Mouse (Mus musculus) hindbrain, embryonic 16.5 days (tissue): Measurements from ENCODE around the gene Zfp472. TPM values are rescaled to one million over a fixed set of nuclear protein-coding genes. Genes with fewer than 3 reads are reported as not detected.
A peak's percentile ranks its signal among the peaks of the same experiment; 100 is the strongest.

Experiments used
- ATAC-seq: fragments of 200-750 bp; cut with Nextera tagmentation; 2 replicates; pipeline ENCODE4 v1.8.0; 2017; ENCODE audit warnings: moderate TSS enrichment, moderate library complexity
- H3K27ac ChIP-seq: fragments of 300-500 bp; sonication (generic); 2 replicates; pipeline ENCODE4 v1.5.1; 2014; ENCODE audit warnings: low read depth, mild to moderate bottlenecking, control low read depth, low read length, moderate library complexity
- H3K27me3 ChIP-seq: fragments of 300-500 bp; sonication (generic); replicated peaks from 2 replicates; pipeline ENCODE4 v1.6.1; 2014; ENCODE audit warnings: low read length; ENCODE audit not compliant: control insufficient read depth, insufficient read depth
- H3K36me3 ChIP-seq: fragments of 300-500 bp; sonication (generic); 2 replicates; pipeline ENCODE4 v1.6.1; 2014; ENCODE audit warnings: mild to moderate bottlenecking, low read length, moderate library complexity, mixed read lengths; ENCODE audit not compliant: control insufficient read depth, insufficient read depth
- H3K4me1 ChIP-seq: fragments of 300-500 bp; sonication (generic); 2 replicates; pipeline ENCODE4 v1.6.1; 2014; ENCODE audit warnings: low read depth, low read length; ENCODE audit not compliant: control insufficient read depth, insufficient read depth
- H3K4me2 ChIP-seq: fragments of 300-500 bp; sonication (generic); 2 replicates; pipeline ENCODE4 v1.6.1; 2014; ENCODE audit warnings: mild to moderate bottlenecking, low read length, control low read depth, moderate library complexity
- H3K4me3 ChIP-seq: fragments of 300-500 bp; sonication (generic); 2 replicates; pipeline ENCODE4 v1.5.1; 2014; ENCODE audit warnings: mild to moderate bottlenecking, low read length, control low read depth, moderate library complexity
- H3K9ac ChIP-seq: fragments of 300-500 bp; sonication (generic); 2 replicates; pipeline ENCODE4 v1.6.1; 2014; ENCODE audit warnings: low read depth, mild to moderate bottlenecking, control low read depth, low read length, moderate library complexity
- H3K9me3 ChIP-seq: fragments of 300-500 bp; sonication (generic); 2 replicates; pipeline ENCODE4 v1.6.1; 2014; ENCODE audit warnings: mild to moderate bottlenecking, low read length, moderate library complexity; ENCODE audit not compliant: control insufficient read depth
- WGBS: fragments of 180-500 bp; shearing (Covaris S2); extraction: QIAGEN DNeasy Blood & Tissue Kit; methylation state at CpG from one replicate; pipeline ENCODE4 v1.1.7; 2014; 5-methylcytosine and 5-hydroxymethylcytosine counted together
- polyA plus RNA-seq: library from polyadenylated mRNA; unstranded; fragments of >200 nt; fragmentation: Nextera tagmentation; extraction: Ambion mirVana; gene quantifications from 2 replicates; pipeline ENCODE4 v1.2.1, GENCODE M21; 2015

The Zfp472 gene
- polyA plus RNA-seq, 1 experiment from 2014 or later, result 6.9 TPM

DNA sequence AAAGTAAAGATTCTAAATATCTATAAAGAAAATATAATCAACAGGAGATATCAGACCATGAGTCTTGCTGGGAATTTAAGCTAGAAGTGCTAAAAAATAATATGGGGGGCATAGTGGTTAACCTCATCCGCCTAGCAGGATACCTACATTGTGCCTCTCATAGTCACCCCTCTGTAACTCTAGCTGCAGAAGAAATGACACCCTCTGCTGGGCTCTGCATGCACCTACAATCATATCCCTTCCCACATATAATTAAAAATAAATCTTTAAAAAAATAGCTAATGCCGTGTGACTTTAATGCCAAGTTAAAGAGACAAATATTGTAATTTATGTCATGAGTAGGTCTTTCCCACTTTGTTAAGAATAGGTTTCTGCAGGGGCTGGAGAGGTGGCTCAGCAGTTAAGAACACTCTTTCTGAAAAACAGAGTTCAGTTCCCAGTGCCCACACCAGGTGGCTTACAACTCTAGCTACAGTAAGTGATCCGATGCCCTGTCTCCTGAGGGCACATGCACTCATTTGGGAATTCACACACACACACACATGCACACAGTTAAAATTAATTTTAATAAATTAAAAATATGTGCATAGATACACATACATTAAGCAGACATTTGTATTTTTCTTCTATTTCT is 21.1 kb upstream of the Zfp472 start:
- WGBS, result 61% methylated on average over 3 of the region's 3 CpGs
- no peak overlapping the region for H3K4me2 ChIP-seq
- H3K9ac ChIP-seq, result no peak overlapping the region
- no peaks in the 10 kb centered on the region for H3K27me3 ChIP-seq
- H3K27ac ChIP-seq, result no peak overlapping the region
- H3K36me3 ChIP-seq, result no peaks in the 10 kb centered on the region
- peaks cover 6% of the 10 kb centered on the region for H3K4me1 ChIP-seq
- no peak overlapping the region for H3K4me3 ChIP-seq
- ATAC-seq, result no peak
- H3K9me3 ChIP-seq, result no peaks in the 10 kb centered on the region

DNA sequence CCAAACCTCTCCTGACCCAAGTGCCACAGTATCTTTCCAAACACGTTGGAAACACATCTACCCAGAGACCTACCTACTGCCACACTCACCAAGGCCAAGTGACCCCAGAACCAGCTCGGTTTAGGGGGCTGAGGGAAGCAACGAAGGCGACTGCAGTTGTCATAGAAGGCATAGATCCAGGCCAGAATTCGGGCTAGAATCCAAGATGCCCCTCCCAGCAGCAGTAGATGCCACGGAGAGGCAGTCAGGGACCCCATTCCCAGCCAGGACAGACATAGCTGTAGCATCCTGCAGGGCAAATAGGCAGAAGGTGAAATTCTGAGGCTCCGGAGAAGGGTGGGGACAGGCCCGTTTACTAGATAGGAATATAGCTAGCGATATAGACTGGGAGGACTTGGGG is 18.9 kb upstream of the Zfp472 start:
- peaks cover 6% of the 10 kb centered on the region for H3K4me1 ChIP-seq
- no peaks in the 10 kb centered on the region for H3K27me3 ChIP-seq
- peak overlapping the region; percentile 78 for H3K4me2 ChIP-seq
- no peaks in the 10 kb centered on the region for H3K36me3 ChIP-seq
- H3K4me3 ChIP-seq, result peak overlapping the region; percentile 49
- peak overlapping the region; percentile 64 for H3K9ac ChIP-seq
- H3K27ac ChIP-seq, result peak overlapping the region; percentile 36; the same call in 1 of the 2 replicates
- ATAC-seq, result no peak
- WGBS, result 61% methylated on average over 9 of the region's 9 CpGs
- no peaks in the 10 kb centered on the region for H3K9me3 ChIP-seq

DNA sequence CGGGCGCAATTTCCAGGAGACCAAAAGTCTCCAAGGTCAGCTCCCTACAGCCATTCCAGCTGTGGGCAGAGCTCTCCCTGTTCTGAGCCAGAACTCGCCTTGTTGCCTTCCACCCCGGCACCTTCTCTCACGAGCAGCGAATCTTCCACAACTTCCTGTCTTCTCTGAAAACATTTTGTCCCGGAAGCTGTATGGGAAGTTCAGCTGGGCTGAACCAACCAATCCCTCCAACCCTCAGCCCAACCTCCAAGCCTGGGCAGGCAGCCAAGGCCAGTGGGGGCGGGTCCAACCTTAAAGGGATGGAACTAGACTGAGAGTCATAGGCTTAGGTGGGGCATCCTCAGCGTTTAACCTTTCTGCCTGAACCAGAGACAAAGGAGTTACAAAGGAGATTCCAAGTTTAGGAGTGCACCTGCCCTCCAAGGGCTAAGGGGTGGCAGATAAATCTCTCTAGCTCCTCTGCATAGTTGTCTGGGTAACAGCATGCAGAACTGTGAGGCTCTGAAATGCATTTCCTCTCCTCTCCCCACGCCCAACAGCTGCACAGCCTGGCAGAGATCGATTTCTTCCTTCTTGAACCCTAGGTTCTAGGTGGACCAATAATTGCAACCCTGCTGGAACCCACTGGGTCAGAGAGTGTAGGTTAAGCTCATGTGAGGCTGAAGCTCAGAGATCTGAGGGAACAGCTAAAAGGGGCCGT is 18.2 kb upstream of the Zfp472 start, which contains the start of gene Cyp4f13:
Cyp4f13 (minus strand) TSS at position 188 of the 700 bp plus-strand sequence.
- WGBS, result 38% methylated on average over 12 of the region's 12 CpGs
- no peaks in the 10 kb centered on the region for H3K27me3 ChIP-seq
- H3K4me3 ChIP-seq, result peak within 1 kb of the TSS; percentile 49
- H3K9me3 ChIP-seq, result no peaks in the 10 kb centered on the region
- H3K9ac ChIP-seq, result peak within 1 kb of the TSS; percentile 64
- no peaks in the 10 kb centered on the region for H3K36me3 ChIP-seq
- H3K27ac ChIP-seq, result peak within 1 kb of the TSS; percentile 36
- peak within 1 kb of the TSS; percentile 78 for H3K4me2 ChIP-seq
- peaks cover 6% of the 10 kb centered on the region for H3K4me1 ChIP-seq
- peak; percentile 98 for ATAC-seq

DNA sequence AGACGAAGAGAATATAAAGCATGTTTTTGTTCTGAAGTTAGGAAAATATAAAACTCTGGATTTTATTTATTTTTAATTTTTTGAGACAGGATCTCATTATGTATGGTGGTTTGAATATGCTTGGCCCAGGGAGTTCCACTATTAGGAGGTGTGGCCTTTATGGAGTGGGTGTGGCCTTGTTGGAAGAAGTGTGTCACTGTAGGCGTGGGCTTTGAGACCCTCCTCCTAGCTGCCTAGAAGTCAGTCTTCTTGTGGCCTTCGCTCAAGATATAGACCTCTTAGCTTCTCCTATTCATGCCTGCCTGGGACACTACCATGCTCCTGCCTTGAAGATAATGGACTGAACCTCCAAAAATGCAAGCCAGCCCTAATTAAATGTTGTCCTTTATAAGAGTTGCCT is 15.5 kb upstream of the Zfp472 start:
- Histone ChIP-seq H3K27ac (no peak overlapping the region), H3K9me3 (no peaks in the 10 kb centered on the region), H3K9ac (no peak overlapping the region), H3K4me3 (no peak overlapping the region), H3K4me1 (peaks cover 6% of the 10 kb centered on the region), H3K4me2 (no peak overlapping the region), H3K27me3 (no peaks in the 10 kb centered on the region), H3K36me3 (no peaks in the 10 kb centered on the region)
- 94% methylated on average over 3 of the region's 3 CpGs for WGBS
- no peak for ATAC-seq

DNA sequence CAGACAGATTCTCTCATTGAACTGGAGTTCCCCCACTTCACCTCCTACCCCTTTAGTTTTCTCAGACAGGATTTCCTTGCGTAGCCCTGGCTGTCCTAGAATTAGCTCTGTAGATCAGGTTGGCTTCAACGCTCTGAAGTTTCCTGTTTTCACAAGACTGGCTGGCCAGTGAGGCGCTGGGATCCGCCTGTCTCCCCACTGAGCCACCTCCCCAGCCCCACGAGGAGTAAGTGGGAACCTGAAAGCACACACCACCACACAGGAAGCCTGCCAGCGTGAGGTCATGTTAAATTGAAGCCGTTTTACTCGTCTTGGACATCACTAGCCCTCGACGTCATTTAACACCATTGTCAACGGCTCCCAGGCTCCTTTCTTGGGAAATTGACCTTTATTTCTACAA is 14.6 kb upstream of the Zfp472 start:
- no peak overlapping the region for H3K4me2 ChIP-seq
- H3K27ac ChIP-seq, result no peak overlapping the region
- 78% methylated on average over 11 of the region's 11 CpGs for WGBS
- ATAC-seq, result no peak
- H3K9me3 ChIP-seq, result no peaks in the 10 kb centered on the region
- H3K27me3 ChIP-seq, result no peaks in the 10 kb centered on the region
- H3K9ac ChIP-seq, result no peak overlapping the region
- no peaks in the 10 kb centered on the region for H3K36me3 ChIP-seq
- peaks cover 6% of the 10 kb centered on the region for H3K4me1 ChIP-seq
- H3K4me3 ChIP-seq, result no peak overlapping the region

DNA sequence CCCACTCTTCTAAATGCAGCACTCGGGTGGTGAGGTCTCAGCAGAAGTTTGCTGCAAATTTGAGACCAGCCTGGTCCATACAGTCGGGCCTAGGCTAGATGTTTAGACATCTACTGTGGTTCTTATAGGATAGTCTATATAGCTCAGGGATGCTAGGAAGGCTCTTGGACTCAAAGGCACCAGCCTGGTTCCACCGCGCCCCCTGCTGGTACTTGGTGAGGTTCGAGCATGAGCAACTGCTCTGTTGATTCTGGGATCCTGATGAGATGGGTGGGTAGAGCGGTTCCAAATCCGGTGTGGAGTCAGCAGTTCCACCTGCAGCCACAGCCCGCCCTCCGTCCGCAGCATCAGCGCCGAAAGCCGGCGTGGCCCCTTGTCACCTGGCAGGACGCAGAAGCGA is 14.2 kb upstream of the Zfp472 start:
- no peaks in the 10 kb centered on the region for H3K9me3 ChIP-seq
- no peak overlapping the region for H3K4me2 ChIP-seq
- H3K4me3 ChIP-seq, result no peak overlapping the region
- H3K4me1 ChIP-seq, result peaks cover 5% of the 10 kb centered on the region
- H3K27ac ChIP-seq, result no peak overlapping the region
- WGBS, result 32% methylated on average over 15 of the region's 16 CpGs
- no peaks in the 10 kb centered on the region for H3K36me3 ChIP-seq
- ATAC-seq, result no peak
- H3K9ac ChIP-seq, result no peak overlapping the region
- no peaks in the 10 kb centered on the region for H3K27me3 ChIP-seq

DNA sequence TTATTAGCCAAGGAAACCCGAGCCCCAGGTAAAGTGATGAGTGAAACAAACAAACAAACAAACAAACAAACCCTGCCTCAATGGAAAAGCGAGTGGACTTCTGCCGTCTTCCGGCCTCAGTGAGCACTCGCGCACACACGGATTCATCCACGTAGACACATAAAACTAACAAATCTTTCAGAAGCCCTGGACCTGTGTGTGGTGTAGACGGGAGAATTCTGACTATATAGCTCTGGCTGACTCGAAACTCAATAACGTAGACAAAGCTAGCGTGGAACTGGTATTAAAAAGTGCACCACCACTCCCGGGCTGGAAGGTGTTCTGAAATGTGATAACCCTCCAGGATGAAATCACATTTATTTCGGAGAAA is 376 bp upstream of the Zfp472 start:
- Histone ChIP-seq H3K9ac (peak overlapping the region; percentile 69), H3K36me3 (no peaks in the 10 kb centered on the region), H3K27ac (peak overlapping the region; percentile 48), H3K27me3 (no peaks in the 10 kb centered on the region), H3K4me2 (peak overlapping the region; percentile 95), H3K4me1 (peaks cover 12% of the 10 kb centered on the region), H3K4me3 (peak overlapping the region; percentile 78), H3K9me3 (no peaks in the 10 kb centered on the region)
- ATAC-seq, result peak; percentile 84
- under 1% methylated on average over 14 of the region's 14 CpGs for WGBS

DNA sequence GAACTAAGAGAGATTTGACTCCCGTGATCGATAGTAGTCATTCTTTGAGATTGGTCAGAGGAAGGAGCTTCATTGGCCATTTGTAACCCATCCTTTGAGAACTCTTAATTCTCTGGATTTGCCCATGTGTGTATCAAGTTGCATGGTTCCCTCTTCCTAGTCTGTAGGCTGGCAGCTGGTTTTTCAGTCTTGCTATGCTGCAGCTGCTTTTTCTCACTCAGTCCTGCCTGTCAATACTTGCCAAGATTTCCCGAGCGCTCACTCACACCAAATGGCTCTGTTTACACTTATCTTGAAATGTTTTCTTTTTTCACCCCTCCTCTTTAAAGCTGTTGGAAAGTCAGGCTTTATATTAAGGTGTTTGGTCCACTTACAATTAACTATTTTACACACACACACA is 15.7 kb downstream of the Zfp472 start:
- Histone ChIP-seq H3K4me1 (no peaks in the 10 kb centered on the region), H3K9ac (no peak overlapping the region), H3K27ac (no peak overlapping the region), H3K4me3 (no peak overlapping the region), H3K9me3 (peaks cover 2% of the 10 kb centered on the region; the same call in 1 of the 2 replicates), H3K36me3 (peaks cover 31% of the 10 kb centered on the region), H3K4me2 (no peak overlapping the region), H3K27me3 (no peaks in the 10 kb centered on the region)
- no peak for ATAC-seq
- WGBS, result 87% methylated on average over 4 of the region's 4 CpGs

DNA sequence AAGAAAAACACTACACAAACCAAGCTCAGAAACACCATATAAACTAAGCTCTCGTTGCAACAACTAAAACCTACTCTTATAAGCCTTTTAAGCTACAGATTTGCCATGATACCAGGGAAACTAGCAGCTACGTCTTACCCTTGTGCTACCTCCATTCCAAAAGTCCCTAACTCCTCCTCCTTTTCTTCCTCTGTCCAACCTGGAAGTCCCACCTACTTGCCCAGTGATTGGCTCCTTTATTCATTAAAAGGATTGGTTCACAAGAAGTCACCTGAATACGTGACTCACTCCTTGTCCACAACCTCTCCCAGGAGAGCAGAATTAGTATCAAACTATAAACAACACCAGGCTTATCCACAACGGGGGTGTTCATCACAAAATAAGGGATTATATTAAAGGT is 20.7 kb downstream of the Zfp472 start:
- H3K36me3 ChIP-seq, result no peaks in the 10 kb centered on the region
- H3K9ac ChIP-seq, result no peak overlapping the region
- no peak overlapping the region for H3K4me3 ChIP-seq

More for the DNA sequence above, 20.7 kb downstream of the Zfp472 start:
- Histone ChIP-seq H3K4me1 (no peaks in the 10 kb centered on the region), H3K27ac (no peak overlapping the region), H3K4me2 (no peak overlapping the region), H3K9me3 (peaks cover 2% of the 10 kb centered on the region; the same call in 1 of the 2 replicates), H3K27me3 (no peaks in the 10 kb centered on the region)
- 72% methylated on average over 4 of the region's 4 CpGs for WGBS
- ATAC-seq, result no peak
